Mouse (Mus musculus) embryonic fibroblast, embryonic 13.5 days (primary cell): Measurements from ENCODE around the gene Masp2.

Source experiments
- CTCF ChIP-seq: IDR thresholded peaks from 2 replicates; pipeline ENCODE4 v1.5.1; 2011; ENCODE audit warnings: mild to moderate bottlenecking, control low read depth, low read length, moderate library complexity, borderline replicate concordance; ENCODE audit not compliant: insufficient read depth
- POLR2A ChIP-seq: IDR thresholded peaks from 2 replicates; pipeline ENCODE4 v1.6.1; 2011; ENCODE audit warnings: low read depth, mild to moderate bottlenecking, control low read depth, low read length, moderate library complexity

GRCm38 (mm10) chr4:148643291-148644156, 41.2 kb downstream of the Masp2 start, which contains the start of gene Gm572:
- no peak for TF ChIP-seq CTCF
- TF ChIP-seq POLR2A: no peak
